Mouse (Mus musculus) heart, embryonic 13.5 days (tissue): ENCODE data around the gene Llph. TPM values are rescaled to one million over a fixed set of nuclear protein-coding genes. Genes with fewer than 3 reads are reported as not detected.

Experiments used
- ATAC-seq: fragments of 200-750 bp; cut with Nextera tagmentation; 2 replicates; pipeline ENCODE4 v1.8.0; 2017; ENCODE audit warnings: moderate TSS enrichment; ENCODE audit not compliant: insufficient number of reproducible peaks, low FRiP score, low TSS enrichment; ENCODE audit errors: extremely low read depth
- H3K27ac ChIP-seq: fragments of 300-500 bp; sonication (generic); replicated peaks from 2 replicates; pipeline ENCODE4 v1.5.1; 2015; ENCODE audit warnings: moderate library complexity, mild to moderate bottlenecking, inconsistent platforms
- H3K27me3 ChIP-seq: fragments of 300-500 bp; sonication (generic); replicated peaks from 2 replicates; pipeline ENCODE4 v1.6.1; 2015; ENCODE audit warnings: mild to moderate bottlenecking, inconsistent platforms
- H3K36me3 ChIP-seq: fragments of 300-500 bp; sonication (generic); 2 replicates; pipeline ENCODE4 v1.6.1; 2015; ENCODE audit warnings: mild to moderate bottlenecking, inconsistent platforms
- H3K4me1 ChIP-seq: fragments of 300-500 bp; sonication (generic); 2 replicates; pipeline ENCODE4 v1.6.1; 2015; ENCODE audit warnings: inconsistent platforms
- H3K4me2 ChIP-seq: fragments of 300-500 bp; sonication (generic); 2 replicates; pipeline ENCODE4 v1.6.1; 2015; ENCODE audit warnings: inconsistent platforms, mild to moderate bottlenecking, moderate library complexity
- H3K4me3 ChIP-seq: fragments of 300-500 bp; sonication (generic); 2 replicates; pipeline ENCODE4 v1.5.1; 2015; ENCODE audit warnings: moderate library complexity, mild to moderate bottlenecking, inconsistent platforms
- H3K9ac ChIP-seq: fragments of 300-500 bp; sonication (generic); 2 replicates; pipeline ENCODE4 v1.6.1; 2015; ENCODE audit warnings: inconsistent platforms, mild to moderate bottlenecking, moderate library complexity
- H3K9me3 ChIP-seq: fragments of 300-500 bp; sonication (generic); 2 replicates; pipeline ENCODE4 v1.6.1; 2016; ENCODE audit warnings: inconsistent platforms
- WGBS: fragments of 180-500 bp; shearing (Covaris S2); methylation state at CpG from one replicate; pipeline ENCODE4 v1.1.7; 2015; ENCODE audit warnings: mixed read lengths; 5-methylcytosine and 5-hydroxymethylcytosine counted together
- polyA plus RNA-seq: library from polyadenylated mRNA; unstranded; fragments of >200 nt; fragmentation: Nextera tagmentation; extraction: Ambion mirVana; gene quantifications from 2 replicates; pipeline ENCODE4 v1.2.1, GENCODE M21; 2015

Gene Llph
- polyA plus RNA-seq, 1 experiment from 2014 or later: 25.9 TPM

GRCm38 (mm10) chr10:120250911-120251683 lies 24.2 kb downstream of the Llph start:
- 39% methylated on average over 11 of the region's 11 CpGs for WGBS
- Histone ChIP-seq H3K9ac (no peak overlapping the region), H3K4me3 (no peak overlapping the region), H3K36me3 (no peaks in the 10 kb centered on the region), H3K27me3 (0 out of 2 replicates have a peak, but pooled peaks cover 4% of the 10 kb centered on the region), H3K4me2 (no peak overlapping the region), H3K27ac (no peak overlapping the region), H3K4me1 (peaks cover 12% of the 10 kb centered on the region), H3K9me3 (no peaks in the 10 kb centered on the region)
- no peak for ATAC-seq

GRCm38 (mm10) chr10:120251791-120252190 lies 24.9 kb downstream of the Llph start:
- WGBS: 83% methylated on average over 4 of the region's 4 CpGs
- Histone ChIP-seq H3K9ac (no peak overlapping the region), H3K27ac (no peak overlapping the region), H3K36me3 (no peaks in the 10 kb centered on the region), H3K4me1 (peaks cover 12% of the 10 kb centered on the region), H3K27me3 (no peaks in the 10 kb centered on the region; the same call in 1 of the 2 replicates), H3K9me3 (no peaks in the 10 kb centered on the region), H3K4me2 (no peak overlapping the region), H3K4me3 (no peak overlapping the region)
- no peak for ATAC-seq

DNA sequence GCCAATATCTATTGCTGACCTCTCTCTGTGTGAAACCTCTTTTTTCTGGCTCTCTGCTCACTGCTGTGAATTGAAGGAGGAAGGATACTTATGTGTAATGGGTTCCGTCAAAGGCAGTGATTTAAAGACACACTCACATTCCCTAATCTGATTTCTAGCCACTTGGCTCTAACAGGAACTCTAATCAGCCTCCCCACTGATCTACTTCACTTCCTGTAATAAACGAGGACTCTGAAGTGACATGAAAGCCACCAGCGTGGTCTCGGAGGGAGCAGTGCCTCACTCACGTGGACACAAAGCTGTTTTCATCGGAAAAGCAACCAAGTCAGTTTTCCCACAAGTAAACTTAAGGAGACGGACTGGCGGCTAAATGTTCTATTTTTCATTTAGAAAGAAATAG lies 25.9 kb downstream of the Llph start:
- Histone ChIP-seq H3K27ac (no peak overlapping the region), H3K27me3 (no peaks in the 10 kb centered on the region; the same call in 1 of the 2 replicates), H3K9ac (no peak overlapping the region), H3K4me2 (peak overlapping the region; percentile 22; the same call in 1 of the 2 replicates), H3K9me3 (no peaks in the 10 kb centered on the region), H3K4me3 (no peak overlapping the region), H3K36me3 (no peaks in the 10 kb centered on the region), H3K4me1 (peaks cover 7% of the 10 kb centered on the region)
- 37% methylated on average over 8 of the region's 8 CpGs for WGBS
- no peak for ATAC-seq

GRCm38 (mm10) chr10:120257231-120257630 lies 30.4 kb downstream of the Llph start:
- H3K27ac ChIP-seq: no peak overlapping the region
- H3K36me3 ChIP-seq: no peaks in the 10 kb centered on the region
- H3K4me3 ChIP-seq: no peak overlapping the region
- H3K4me1 ChIP-seq: peaks cover 5% of the 10 kb centered on the region
- H3K4me2 ChIP-seq: no peak overlapping the region
- no peak for ATAC-seq
- H3K9ac ChIP-seq: no peak overlapping the region
- 21% methylated on average over 11 of the region's 11 CpGs for WGBS
- H3K27me3 ChIP-seq: no peaks in the 10 kb centered on the region; the same call in 1 of the 2 replicates
- H3K9me3 ChIP-seq: no peaks in the 10 kb centered on the region

DNA sequence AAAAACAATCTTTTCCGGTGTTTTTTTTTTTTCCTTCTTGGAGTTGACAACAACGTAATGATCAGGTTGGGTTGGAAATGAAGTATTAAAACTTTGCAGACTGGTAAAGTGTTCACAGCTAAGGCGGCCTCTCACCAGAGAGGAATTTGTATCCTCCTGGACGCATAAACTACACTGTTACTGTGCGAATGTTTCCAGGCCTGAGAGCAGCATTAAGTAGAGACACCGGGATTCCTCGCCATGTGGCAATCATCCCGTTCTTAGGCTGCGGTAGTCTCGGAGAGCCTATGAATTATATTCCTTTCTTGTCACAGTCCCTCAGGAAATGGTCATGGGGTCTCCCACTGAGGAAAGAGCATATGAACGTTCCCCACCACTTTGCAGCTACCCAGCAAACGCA lies 40.9 kb downstream of the Llph start:
- Histone ChIP-seq H3K4me2 (no peak overlapping the region), H3K4me1 (peaks cover 16% of the 10 kb centered on the region), H3K27ac (no peak overlapping the region), H3K9ac (no peak overlapping the region), H3K9me3 (no peaks in the 10 kb centered on the region), H3K27me3 (peaks cover under 1% of the 10 kb centered on the region; the same call in 1 of the 2 replicates), H3K36me3 (no peaks in the 10 kb centered on the region), H3K4me3 (no peak overlapping the region)
- 78% methylated on average over 12 of the region's 12 CpGs for WGBS
- ATAC-seq: no peak

DNA sequence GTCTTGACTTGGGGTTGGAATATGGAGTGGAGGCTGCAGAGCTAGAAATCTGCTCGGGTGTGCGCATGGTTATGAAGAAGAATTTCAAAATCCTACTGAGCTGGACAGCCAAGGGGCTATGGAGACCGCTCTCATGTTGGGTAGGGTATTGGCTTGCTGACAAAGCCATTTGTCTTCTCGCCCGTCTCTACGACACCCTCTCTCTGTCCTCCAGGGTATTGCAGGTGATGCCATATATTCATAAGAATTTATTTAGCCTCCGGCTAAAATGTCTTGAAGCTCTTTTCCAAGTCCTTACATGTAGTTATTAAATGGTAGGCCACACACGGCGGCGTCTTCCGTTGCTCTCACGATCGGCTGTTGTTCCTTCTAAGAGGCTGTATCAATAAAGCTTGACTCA lies 43.1 kb downstream of the Llph start:
- Histone ChIP-seq H3K27me3 (peaks cover 13% of the 10 kb centered on the region), H3K4me2 (no peak overlapping the region), H3K9ac (no peak overlapping the region), H3K4me1 (peaks cover 20% of the 10 kb centered on the region), H3K9me3 (no peaks in the 10 kb centered on the region), H3K36me3 (no peaks in the 10 kb centered on the region), H3K4me3 (no peak overlapping the region), H3K27ac (no peak overlapping the region)
- 92% methylated on average over 13 of the region's 13 CpGs for WGBS
- ATAC-seq: no peak

GRCm38 (mm10) chr10:120270777-120271176 lies 43.9 kb downstream of the Llph start:
- no peak for ATAC-seq
- Histone ChIP-seq H3K36me3 (no peaks in the 10 kb centered on the region), H3K4me3 (no peak overlapping the region), H3K4me2 (no peak overlapping the region), H3K9ac (no peak overlapping the region), H3K9me3 (no peaks in the 10 kb centered on the region), H3K27ac (no peak overlapping the region), H3K27me3 (peaks cover 15% of the 10 kb centered on the region), H3K4me1 (peaks cover 20% of the 10 kb centered on the region)
- WGBS: 68% methylated on average over 4 of the region's 4 CpGs

DNA sequence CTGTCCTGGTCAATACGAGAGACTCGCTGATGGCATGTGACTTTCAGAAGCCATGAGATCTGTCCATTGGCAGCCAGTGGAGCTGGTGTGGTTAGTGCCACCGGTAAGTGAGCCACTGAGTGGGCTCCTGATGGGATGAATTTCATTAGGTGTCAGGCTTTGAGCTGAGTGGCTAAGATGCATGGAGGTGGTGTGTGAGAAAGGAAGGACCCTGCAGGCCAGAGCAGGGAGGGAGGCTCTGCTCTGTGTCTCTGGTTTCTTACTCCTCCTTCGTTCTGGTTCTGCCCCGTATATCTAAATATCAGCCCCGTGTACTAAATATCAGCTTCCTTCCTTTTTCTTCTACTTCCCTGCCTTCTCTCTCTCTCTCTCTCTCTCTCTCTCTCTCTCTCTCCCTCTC lies 44.4 kb downstream of the Llph start:
- H3K36me3 ChIP-seq: no peaks in the 10 kb centered on the region
- 61% methylated on average over 6 of the region's 6 CpGs for WGBS
- peaks cover 20% of the 10 kb centered on the region for H3K4me1 ChIP-seq
- H3K4me2 ChIP-seq: peak overlapping the region; percentile 73
- H3K9me3 ChIP-seq: no peaks in the 10 kb centered on the region
- no peak overlapping the region for H3K9ac ChIP-seq
- ATAC-seq: no peak
- no peak overlapping the region for H3K4me3 ChIP-seq
- H3K27ac ChIP-seq: no peak overlapping the region
- peaks cover 19% of the 10 kb centered on the region for H3K27me3 ChIP-seq

GRCm38 (mm10) chr10:120271879-120272269 lies 45.0 kb downstream of the Llph start:
- peak overlapping the region; percentile 43 for H3K4me3 ChIP-seq
- H3K36me3 ChIP-seq: no peaks in the 10 kb centered on the region
- 9% methylated on average over 10 of the region's 11 CpGs for WGBS
- peak overlapping the region; percentile 69 for H3K9ac ChIP-seq
- H3K4me1 ChIP-seq: peaks cover 20% of the 10 kb centered on the region
- peaks cover 25% of the 10 kb centered on the region for H3K27me3 ChIP-seq
- no peaks in the 10 kb centered on the region for H3K9me3 ChIP-seq
- ATAC-seq: no peak
- peak overlapping the region; percentile 39; the same call in 1 of the 2 replicates for H3K27ac ChIP-seq
- peak overlapping the region; percentile 73 for H3K4me2 ChIP-seq

DNA sequence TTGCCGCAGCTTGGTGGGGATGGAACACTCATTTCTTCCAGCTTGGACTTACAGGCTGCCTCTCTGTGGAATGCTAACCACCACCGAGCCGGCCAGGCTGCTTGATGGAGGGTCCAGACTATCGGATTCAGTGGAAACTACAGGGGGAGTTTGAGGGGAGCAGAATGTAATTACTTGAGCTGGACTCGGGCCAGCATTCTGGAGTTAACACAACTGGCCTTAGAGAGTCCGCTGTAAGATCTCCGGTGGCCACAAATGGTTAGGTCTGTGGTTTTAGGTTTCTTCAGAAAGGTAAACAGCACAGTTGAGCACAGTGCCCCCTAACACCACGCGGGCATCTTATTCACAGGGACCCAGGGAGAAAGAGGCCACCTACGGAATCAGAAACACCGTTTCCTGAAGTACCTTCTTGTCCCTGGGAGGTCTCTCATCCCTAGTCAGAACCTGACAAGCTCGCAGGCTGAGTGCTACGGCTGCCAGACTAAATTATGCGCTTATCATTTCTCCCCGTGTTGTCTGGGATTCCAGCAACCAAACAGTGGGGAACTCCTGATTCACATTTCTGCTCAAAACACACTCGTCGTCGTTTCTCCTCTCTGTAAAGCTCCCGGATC lies 45.5 kb downstream of the Llph start:
- 7% methylated on average over 19 of the region's 19 CpGs for WGBS
- Histone ChIP-seq H3K9me3 (no peaks in the 10 kb centered on the region), H3K4me3 (peak overlapping the region; percentile 43), H3K36me3 (no peaks in the 10 kb centered on the region), H3K4me2 (peak overlapping the region; percentile 73), H3K9ac (peak overlapping the region; percentile 69), H3K4me1 (peaks cover 20% of the 10 kb centered on the region), H3K27ac (peak overlapping the region; percentile 39; the same call in 1 of the 2 replicates), H3K27me3 (peaks cover 27% of the 10 kb centered on the region)
- 0 out of 2 replicates have a peak, but pooled peaks have one; percentile 54 for ATAC-seq

- Histone ChIP-seq H3K9ac (no peak overlapping the region), H3K36me3 (no peaks in the 10 kb centered on the region), H3K4me3 (no peak overlapping the region), H3K4me1 (peaks cover 20% of the 10 kb centered on the region), H3K27ac (no peak overlapping the region), H3K9me3 (no peaks in the 10 kb centered on the region), H3K4me2 (no peak overlapping the region), H3K27me3 (peaks cover 30% of the 10 kb centered on the region)
- no peak for ATAC-seq
- 74% methylated on average over 7 of the region's 7 CpGs for WGBS
These were observed 46.5 kb downstream of the Llph start for GRCm38 (mm10) chr10:120273335-120273734.
